Mouse (Mus musculus) retina, postnatal 1 day (tissue): Measurements from ENCODE around the gene Pln.

Source experiments
- DNase-seq: peaks from one replicate; pipeline ENCODE4 v3.0.0-alpha.2; 2012

Gene Pln

DNA sequence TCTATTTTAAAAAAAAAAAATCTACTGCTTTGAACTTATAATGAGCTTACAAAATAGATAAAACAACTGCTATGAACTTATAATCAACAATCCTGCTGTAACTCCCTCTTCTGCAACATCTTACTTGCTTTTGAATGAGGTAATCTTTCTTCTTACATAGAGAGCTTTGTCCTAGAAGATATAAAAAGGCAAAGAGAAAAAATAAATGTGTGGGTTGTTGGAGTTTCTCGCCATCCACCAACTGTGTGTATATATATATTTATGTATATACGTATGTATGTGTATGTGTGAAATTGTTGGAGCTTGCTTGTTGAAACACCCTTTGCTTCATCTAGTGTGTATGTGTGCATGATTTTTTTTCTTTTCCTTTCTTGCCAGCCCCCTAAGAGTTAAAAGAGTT, 29.8 kb downstream of the Pln start:
- no peak for DNase-seq

DNA sequence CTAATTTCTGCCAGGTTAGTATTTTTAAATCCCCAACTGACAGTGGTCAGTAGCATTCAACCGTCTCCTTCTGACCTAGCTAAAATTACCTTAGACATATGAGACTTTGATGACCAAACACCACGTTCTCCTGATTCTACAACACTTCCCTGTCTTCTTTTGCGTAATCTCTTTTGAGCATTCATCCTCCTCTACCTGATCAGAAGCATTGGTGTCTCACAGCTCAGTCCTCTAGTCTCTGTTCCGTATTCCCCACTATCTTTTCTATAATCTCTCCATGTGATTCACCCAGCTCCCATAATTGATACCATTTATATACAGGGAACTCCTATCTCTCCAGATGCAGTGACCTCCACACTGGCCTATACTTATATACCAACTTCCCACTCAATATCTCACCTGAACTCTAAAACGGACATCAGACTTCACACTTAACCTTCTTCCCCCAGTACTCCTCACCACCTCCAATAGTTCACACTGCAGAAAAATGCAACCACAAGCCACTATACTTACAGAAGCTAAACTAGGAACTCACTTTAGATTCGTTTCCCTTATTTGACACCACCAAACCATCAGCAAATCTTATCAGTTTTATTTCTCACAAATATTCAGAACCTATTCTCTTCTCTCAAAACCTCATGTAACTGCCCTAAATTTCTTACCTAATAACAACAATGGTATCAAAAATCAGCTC, 36.6 kb downstream of the Pln start:
- DNase-seq = no peak

DNA sequence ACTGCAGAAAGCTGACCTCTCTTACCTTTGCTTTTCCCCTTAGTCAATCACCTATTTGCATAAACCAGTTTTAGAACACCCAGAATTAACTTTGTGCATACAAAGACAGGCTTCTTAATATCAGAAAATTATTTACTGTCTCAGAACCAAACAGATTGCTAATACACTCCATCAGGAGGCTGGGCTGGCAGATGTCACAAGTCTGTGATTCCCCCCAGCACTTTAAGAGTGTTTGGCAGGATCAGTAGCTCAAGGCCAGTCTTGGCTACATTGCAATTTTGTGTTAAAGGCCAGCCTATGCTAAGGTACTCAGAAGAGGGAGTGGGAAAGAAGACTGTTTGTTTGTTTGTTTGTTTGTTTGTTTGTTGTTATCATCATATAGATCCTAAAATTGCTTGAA, 39.6 kb downstream of the Pln start:
- peak; percentile 24 for DNase-seq

DNA sequence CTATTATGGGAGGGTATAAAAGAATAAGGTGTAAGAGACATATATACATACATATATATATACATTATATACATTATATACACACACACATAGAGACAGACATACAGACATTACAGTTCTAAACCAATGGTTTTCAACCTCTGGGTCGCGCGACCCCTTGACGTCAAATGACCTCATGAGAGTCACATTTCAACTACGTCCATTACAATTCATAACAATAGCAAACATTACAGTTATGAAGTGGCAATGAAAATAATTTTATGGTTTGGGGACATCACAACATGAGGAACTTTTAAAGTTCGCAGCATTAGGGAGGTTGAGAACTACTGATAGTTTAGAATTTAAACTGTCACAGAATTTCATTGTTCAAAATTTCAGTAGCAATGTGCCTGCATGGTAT, 40.8 kb downstream of the Pln start:
- DNase-seq = no peak

DNA sequence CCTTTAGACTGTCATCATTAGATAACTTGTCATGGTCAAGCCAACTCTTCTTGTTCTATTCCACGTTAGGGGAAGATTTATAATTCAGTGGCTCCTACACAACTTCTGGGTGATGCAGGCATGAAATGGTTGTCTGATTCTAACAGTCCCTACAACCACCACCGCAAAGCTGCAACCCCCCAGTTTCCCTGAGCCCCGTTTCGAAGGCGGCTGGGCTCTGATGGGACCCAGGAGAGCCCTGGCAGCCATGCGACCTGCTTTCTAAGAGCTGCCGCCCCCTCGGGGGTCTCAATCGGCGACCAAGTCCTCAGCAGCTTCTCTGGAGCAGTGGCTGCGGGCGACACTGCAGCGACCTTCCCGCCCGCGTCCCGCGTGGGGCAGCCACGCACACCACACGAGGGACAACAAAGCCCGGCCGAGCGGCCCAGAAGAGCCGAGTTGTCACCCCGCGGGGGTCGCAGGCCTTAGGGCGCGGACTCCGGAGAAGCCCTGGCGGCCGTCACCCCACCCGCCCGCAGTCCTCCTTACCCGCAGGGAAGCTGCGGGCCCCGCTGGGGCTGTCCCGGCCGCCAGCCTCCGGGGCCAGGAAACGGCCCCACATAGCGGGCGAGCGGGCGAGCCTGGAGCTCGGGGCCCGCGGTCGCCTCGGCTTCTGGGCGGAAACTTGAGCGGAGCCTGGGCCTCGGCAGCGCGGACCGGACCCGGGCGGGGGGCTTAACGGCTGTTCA, 41.7 kb downstream of the Pln start:
- peak; percentile 79 for DNase-seq

DNA sequence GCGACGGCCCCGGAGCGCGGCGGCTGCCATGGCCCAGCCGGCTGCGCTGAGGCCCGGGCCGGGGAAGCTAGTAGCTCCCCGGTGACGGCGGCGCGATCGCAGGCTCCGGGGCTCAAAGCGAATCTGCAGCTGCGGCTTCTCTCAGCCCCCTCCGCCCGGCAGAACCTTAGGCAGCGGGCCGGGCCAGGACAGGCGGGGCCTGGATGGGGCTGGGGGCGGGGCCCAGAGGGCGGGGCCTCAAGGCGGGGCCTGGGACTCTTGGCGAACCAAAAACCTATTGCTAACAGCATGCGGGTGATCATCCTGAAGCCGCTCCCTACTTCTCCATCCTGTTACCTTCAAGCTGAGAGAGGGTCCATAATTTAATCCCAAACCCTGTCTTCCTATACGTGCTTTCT, 42.2 kb downstream of the Pln start, which contains the start of gene Cep85l:
TSS of gene Cep85l (minus strand) at position 239 of the 398 bp plus-strand sequence.
- DNase-seq = peak; percentile 93

DNA sequence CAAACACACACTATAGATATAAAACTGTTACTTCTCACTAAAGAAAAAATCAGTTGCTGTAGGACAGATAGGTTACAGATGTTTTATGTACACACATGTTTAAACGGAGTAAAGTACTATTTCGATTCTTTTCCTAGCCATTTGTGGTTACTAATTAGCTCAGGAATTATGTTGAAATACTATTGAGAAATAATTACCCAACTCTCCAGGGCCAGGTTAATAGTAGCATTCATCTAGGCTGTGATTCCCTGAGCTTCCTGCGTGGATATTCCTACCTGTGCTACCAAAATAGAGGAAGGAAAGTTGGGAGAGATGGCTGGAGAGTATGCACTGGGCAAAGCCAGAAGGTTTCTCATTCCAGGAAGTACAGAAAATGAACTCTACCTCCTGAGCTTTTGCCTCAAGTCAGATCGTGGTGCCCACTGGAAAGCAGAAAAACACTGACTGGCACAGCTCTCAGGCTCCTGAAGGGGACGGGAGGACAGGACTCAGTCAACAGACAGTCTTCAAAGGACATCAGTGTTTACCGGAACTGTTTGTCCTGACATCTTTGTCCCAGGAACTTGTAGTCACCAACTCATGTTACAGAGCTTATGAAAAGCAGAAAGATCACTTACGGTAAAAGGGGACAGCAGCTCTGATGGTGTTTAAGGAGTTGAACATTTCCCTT, 45.4 kb downstream of the Pln start:
- DNase-seq = no peak

DNA sequence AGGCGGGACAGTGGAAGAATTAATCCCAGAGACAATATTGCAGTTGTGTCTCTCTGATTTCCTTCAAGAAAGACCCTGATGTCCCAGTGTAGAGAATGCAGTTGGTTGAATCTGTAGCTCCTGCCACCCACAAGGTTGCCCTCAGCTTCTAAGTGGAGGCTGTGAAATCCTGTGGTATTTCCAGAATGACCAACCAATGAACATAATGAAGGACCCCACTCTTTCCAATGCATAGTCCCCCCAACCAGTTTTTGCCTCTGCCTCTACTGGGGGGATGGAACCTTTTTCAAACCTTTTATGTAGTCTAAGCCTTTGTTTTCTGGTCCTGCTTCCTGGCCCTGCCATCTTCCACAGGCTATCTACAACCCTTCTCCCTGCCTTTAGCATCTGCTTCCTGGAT, 47.4 kb downstream of the Pln start:
- DNase-seq = no peak

DNA sequence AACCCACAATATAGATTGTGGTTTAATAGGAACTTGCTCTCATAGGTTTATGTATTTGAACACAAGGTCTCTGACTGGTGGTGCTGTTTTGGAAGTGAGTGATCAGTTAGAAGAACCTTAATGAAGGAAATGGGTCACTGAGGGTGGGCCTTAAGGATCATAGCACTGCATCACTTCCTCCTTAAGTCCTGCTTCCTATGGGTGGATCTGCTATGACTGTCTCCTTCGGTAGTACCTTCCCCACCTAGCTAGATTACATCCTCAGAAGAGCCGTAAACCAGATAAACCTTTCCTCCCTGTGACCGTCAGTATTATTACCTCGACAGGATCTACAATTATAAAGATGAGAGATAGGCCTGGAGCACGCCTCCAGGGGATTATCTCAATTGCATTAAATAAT, 48.0 kb downstream of the Pln start:
- no peak for DNase-seq

DNA sequence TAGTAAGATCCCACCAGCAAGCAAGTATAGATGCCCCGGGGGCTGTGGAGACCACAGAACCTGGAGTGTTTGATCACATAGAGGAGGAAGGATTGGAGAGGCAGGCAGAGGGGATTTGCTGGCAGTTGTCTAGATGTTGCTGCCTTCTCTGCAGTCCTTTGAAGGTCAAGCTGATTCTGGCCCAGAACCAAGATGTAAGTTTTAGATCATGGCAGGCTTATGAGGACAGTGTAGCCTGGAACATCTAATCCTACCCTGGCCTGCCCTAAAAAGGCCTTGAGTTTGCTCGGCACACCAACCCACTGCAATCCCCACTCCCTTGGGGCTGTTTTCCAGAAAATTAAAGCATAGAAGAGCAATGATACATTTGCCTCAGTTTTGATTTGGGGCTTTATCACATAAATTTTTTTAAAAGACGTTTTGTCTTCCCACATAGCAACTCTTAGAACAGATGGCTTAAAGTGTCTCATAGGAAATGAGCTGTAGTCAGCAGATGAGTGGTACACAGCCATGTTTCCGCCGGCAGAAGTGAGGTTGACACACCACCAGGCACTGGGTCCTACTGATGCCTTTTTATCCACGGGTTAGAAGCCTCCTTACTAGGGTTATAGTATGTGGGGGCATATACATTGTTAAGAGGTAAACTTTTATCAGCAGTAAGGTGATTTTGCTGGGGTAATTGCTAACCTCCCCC, 50.9 kb downstream of the Pln start:
- no peak for DNase-seq

DNA sequence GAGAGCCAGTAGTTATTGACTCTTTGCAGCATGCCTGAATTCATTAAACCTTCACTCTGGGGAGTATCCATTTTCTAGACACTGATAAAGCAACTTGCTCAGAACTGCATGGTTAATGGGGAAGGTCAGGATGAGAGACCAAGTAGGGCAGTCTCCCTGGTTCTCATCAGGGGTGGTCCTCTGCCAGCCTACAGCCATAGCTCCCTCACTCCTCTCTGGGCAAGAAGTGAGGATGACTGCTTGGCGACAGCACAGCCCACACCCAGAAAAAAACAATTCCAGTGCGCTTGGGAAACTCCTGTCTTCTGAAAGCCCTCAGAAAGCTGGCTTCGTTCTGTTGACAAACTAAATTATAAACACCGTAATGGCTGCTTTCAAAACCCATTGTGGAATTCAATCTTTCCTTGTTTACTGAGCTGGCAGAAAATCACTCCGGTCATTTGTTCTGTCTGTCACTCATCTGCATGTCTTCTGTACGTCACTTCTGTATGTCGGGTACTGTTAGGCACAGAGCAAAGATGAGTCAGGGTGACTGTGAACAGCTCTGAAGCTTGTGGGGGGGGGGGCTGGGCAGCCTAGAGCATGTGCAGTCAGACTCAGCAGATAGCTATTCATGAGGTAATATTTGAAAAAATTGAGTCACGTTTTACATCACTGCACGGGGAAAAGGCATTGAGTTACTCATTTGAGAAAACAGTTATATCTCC, 57.6 kb downstream of the Pln start:
- peak; percentile 55 for DNase-seq
